Mouse (Mus musculus): Measurements from ENCODE around the gene Cyfip2. TPM values are rescaled to one million over a fixed set of nuclear protein-coding genes. Genes with fewer than 3 reads are reported as not detected.

Gene Cyfip2
- total and polyA plus RNA-seq, 2 experiments from 2014 or later, result 79.1 to 162 TPM

DNA sequence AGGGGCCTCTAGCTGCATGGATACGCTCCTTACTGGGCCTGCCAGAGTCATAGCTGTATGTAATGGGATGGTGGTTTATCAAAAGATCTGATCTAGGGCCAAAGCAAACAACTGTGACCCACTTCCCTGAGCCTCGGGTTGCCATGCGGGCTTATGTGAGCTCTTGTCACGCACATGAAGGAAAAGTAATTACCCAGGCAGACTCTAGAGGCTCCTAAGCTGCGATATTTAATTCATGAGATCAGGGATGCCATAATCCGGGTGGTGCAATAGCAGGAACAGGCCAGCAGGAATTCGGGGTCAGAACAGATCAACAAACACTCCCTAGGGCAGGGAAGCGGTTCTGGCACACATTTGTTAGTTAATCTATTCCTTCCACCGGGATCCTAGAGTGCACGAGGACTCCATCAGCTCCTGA, 21.7 kb downstream of the Cyfip2 start:
- TF ChIP-seq CTCF (IDR thresholded peaks at IDR 0.05; ENCODE audit: low read depth), result peak; percentile 50
- WGBS, result 24% methylated on average over 10 of the region's 10 CpGs
- Histone ChIP-seq H3K9ac (replicated peaks; ENCODE audit: low read length) (no peak overlapping the region), H3K27ac (no peak overlapping the region), H3K4me3 (ENCODE audit: low read length) (no peak overlapping the region), H3K4me2 (ENCODE audit: low read depth, low read length) (no peak overlapping the region), H3K4me1 (ENCODE audit: insufficient read depth, low read length) (no peaks in the 10 kb centered on the region; the same call in 1 of the 2 replicates), H3K27me3 (ENCODE audit: insufficient read depth, low read length) (no peaks in the 10 kb centered on the region), H3K36me3 (ENCODE audit: insufficient read depth, low read length) (peaks cover 6% of the 10 kb centered on the region; the same call in 1 of the 2 replicates), H3K9me3 (ENCODE audit: low read length) (no peaks in the 10 kb centered on the region)
- ATAC-seq (peak; percentile 63), DNase-seq (ENCODE audit: low spot score) (peak; percentile 34)

DNA sequence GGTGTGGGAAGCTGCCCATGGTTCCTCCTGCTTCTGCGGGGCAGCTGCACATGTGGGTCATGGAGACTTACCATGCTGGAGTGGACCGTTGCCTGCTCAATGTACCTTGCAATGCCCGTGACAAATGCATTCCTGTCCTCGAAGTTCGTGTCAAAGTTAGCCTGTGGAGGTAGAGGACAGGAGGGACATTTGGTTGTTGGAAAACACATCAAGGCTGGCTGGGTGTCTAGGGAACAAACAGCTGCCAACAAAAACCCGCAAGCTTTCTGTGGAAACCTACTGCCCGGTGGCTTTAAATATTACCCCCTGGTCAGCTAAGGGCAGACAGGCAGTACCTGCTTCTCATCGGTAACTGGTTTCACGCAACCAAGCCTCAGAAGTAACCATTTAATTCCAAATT, 23.1 kb downstream of the Cyfip2 start:
- no peak for DNase-seq (ENCODE audit: low spot score)
- Histone ChIP-seq H3K4me3 (ENCODE audit: low read length) (no peak overlapping the region), H3K27ac (no peak overlapping the region), H3K9me3 (ENCODE audit: low read length) (no peaks in the 10 kb centered on the region), H3K27me3 (ENCODE audit: insufficient read depth, low read length) (no peaks in the 10 kb centered on the region), H3K4me2 (ENCODE audit: low read depth, low read length) (no peak overlapping the region), H3K9ac (replicated peaks; ENCODE audit: low read length) (no peak overlapping the region), H3K36me3 (ENCODE audit: insufficient read depth, low read length) (peaks cover 11% of the 10 kb centered on the region; the same call in 1 of the 2 replicates), H3K4me1 (ENCODE audit: insufficient read depth, low read length) (no peaks in the 10 kb centered on the region; the same call in 1 of the 2 replicates)
- no peak for TF ChIP-seq CTCF (IDR thresholded peaks at IDR 0.05; ENCODE audit: low read depth)
- WGBS, result 77% methylated on average over 9 of the region's 9 CpGs
- no peak for ATAC-seq

DNA sequence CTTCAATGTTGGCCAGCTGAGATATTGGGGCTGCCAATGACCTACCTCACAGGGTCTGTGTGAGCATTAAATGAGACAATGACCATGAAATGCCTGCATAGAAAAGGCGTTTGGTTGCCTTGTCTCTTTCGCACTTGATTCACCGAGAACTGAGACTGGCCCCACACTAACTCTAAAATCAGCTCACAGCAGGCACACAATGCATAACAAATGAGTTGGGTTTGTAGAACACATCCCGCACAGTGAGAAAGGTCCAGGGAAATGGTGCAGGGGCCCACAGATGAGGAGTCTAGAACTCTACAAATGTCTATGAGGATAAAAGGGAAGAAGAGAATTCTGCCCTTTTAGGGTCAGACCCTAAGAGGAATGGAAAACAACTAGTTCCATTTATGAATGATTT, 23.6 kb downstream of the Cyfip2 start:
- no peak for DNase-seq (ENCODE audit: low spot score)
- WGBS, result 24% methylated on average over 4 of the region's 4 CpGs

DNA sequence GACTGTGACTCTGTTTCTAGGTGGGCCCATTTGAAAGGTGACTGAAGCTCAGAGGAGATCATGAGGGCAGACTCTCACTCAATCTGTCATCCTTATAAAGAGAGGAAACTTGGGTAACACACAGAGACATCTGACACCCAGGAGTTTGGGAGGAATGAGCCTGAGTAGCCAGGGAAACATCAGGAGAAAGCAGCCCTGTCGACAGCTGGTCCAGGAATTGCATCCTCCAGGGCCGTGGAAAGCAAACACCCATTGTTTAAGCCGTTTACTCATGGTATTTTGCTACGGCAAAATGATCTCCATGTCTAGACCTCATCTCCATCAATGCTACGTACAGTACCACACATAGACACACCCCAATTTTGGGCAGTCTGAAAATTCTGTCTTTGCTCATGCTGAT, 24.6 kb downstream of the Cyfip2 start:
- Histone ChIP-seq H3K36me3 (ENCODE audit: insufficient read depth, low read length) (peaks cover 26% of the 10 kb centered on the region), H3K4me1 (ENCODE audit: insufficient read depth, low read length) (no peaks in the 10 kb centered on the region; the same call in 1 of the 2 replicates), H3K9me3 (ENCODE audit: low read length) (no peaks in the 10 kb centered on the region), H3K27ac (no peak overlapping the region), H3K4me3 (ENCODE audit: low read length) (no peak overlapping the region), H3K9ac (replicated peaks; ENCODE audit: low read length) (no peak overlapping the region), H3K27me3 (ENCODE audit: insufficient read depth, low read length) (no peaks in the 10 kb centered on the region), H3K4me2 (ENCODE audit: low read depth, low read length) (no peak overlapping the region)
- DNase-seq (ENCODE audit: low spot score) (no peak), ATAC-seq (no peak)
- WGBS, result 66% methylated on average over 5 of the region's 5 CpGs
- no peak for TF ChIP-seq CTCF (IDR thresholded peaks at IDR 0.05; ENCODE audit: low read depth)

More for the DNA sequence above, 23.6 kb downstream of the Cyfip2 start:
- Histone ChIP-seq H3K9me3 (ENCODE audit: low read length) (no peaks in the 10 kb centered on the region), H3K4me2 (ENCODE audit: low read depth, low read length) (no peak overlapping the region), H3K4me3 (ENCODE audit: low read length) (no peak overlapping the region), H3K27ac (no peak overlapping the region), H3K4me1 (ENCODE audit: insufficient read depth, low read length) (no peaks in the 10 kb centered on the region; the same call in 1 of the 2 replicates), H3K36me3 (ENCODE audit: insufficient read depth, low read length) (peaks cover 17% of the 10 kb centered on the region; the same call in 1 of the 2 replicates), H3K27me3 (ENCODE audit: insufficient read depth, low read length) (no peaks in the 10 kb centered on the region), H3K9ac (replicated peaks; ENCODE audit: low read length) (no peak overlapping the region)
- TF ChIP-seq CTCF (IDR thresholded peaks at IDR 0.05; ENCODE audit: low read depth), result no peak
- no peak for ATAC-seq

DNA sequence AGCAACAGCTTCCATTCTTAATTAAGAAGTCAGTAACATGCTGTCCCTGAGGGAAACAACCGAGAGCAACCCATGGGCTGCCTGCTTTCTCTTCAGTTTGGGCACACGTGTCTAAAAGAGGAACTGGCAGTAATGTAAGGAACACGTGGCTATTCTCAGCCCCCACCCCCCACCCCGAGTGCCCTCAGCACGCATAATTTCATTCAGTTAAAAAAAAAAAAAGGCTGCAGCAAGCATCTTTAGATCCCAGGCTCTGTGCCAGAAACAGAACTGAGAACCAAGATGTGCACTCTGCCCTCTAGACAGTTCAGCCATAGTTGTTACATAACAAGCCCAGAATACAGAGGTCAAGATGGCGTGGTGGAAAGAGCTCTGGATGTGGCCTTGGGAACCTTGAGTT, 25.9 kb downstream of the Cyfip2 start:
- Histone ChIP-seq H3K4me2 (ENCODE audit: low read depth, low read length) (no peak overlapping the region), H3K9me3 (ENCODE audit: low read length) (no peaks in the 10 kb centered on the region), H3K9ac (replicated peaks; ENCODE audit: low read length) (no peak overlapping the region), H3K4me3 (ENCODE audit: low read length) (no peak overlapping the region), H3K4me1 (ENCODE audit: insufficient read depth, low read length) (no peaks in the 10 kb centered on the region; the same call in 1 of the 2 replicates), H3K36me3 (ENCODE audit: insufficient read depth, low read length) (peaks cover 37% of the 10 kb centered on the region), H3K27ac (no peak overlapping the region), H3K27me3 (ENCODE audit: insufficient read depth, low read length) (no peaks in the 10 kb centered on the region)
- 20% methylated on average over 6 of the region's 6 CpGs for WGBS
- ATAC-seq (no peak), DNase-seq (ENCODE audit: low spot score) (peak; percentile 33)
- no peak for TF ChIP-seq CTCF (IDR thresholded peaks at IDR 0.05; ENCODE audit: low read depth)

DNA sequence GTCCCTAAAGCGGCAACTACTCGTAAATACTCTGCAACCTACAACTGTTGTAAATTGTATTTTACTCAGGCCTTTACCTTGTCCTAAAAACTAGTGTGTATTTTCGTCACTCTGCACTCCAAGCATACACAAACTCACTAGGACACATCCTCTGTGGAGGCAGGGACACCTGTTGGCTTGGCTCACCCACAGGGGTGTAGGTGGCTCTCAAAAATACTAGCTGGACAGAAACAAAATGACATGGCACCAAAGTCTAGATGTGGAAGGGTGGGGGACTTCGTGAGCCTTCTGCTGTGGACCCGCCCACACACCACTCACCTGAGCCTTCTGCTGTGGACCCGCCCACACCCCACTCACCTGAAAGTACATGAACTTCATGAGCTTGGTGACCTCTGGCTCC, 28.9 kb downstream of the Cyfip2 start:
- no peak for TF ChIP-seq CTCF (IDR thresholded peaks at IDR 0.05; ENCODE audit: low read depth)
- Histone ChIP-seq H3K36me3 (ENCODE audit: insufficient read depth, low read length) (peaks cover 61% of the 10 kb centered on the region), H3K9me3 (ENCODE audit: low read length) (no peaks in the 10 kb centered on the region), H3K27ac (no peak overlapping the region), H3K9ac (replicated peaks; ENCODE audit: low read length) (no peak overlapping the region), H3K4me2 (ENCODE audit: low read depth, low read length) (no peak overlapping the region), H3K27me3 (ENCODE audit: insufficient read depth, low read length) (no peaks in the 10 kb centered on the region), H3K4me3 (ENCODE audit: low read length) (no peak overlapping the region), H3K4me1 (ENCODE audit: insufficient read depth, low read length) (no peaks in the 10 kb centered on the region)
- 95% methylated on average over 6 of the region's 6 CpGs for WGBS
- no peak for DNase-seq (ENCODE audit: low spot score)
- ATAC-seq, result no peak

DNA sequence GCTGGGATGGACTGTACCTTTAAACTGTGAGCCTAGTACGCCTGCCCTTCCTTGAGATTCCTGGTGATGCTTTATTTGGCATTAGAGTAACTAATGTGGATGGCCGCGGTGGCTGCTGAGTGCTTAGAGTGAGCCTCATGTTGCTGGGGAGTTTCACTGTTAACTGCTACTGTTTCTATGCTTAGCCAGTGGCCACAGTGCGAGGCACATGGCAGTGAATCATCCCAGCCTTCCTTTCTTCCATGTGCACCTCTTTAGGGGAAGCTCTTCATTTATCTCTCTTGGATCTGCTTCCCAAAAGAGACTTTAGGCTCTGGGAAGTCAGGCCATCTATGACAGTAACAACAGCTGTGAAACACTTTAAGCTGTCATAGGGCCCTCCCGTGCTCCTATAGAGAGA, 30.0 kb downstream of the Cyfip2 start:
- Histone ChIP-seq H3K4me3 (ENCODE audit: low read length) (no peak overlapping the region), H3K9ac (replicated peaks; ENCODE audit: low read length) (no peak overlapping the region), H3K4me1 (ENCODE audit: insufficient read depth, low read length) (no peaks in the 10 kb centered on the region), H3K4me2 (ENCODE audit: low read depth, low read length) (no peak overlapping the region), H3K36me3 (ENCODE audit: insufficient read depth, low read length) (peaks cover 67% of the 10 kb centered on the region), H3K27ac (no peak overlapping the region), H3K9me3 (ENCODE audit: low read length) (no peaks in the 10 kb centered on the region), H3K27me3 (ENCODE audit: insufficient read depth, low read length) (no peaks in the 10 kb centered on the region)
- TF ChIP-seq CTCF (IDR thresholded peaks at IDR 0.05; ENCODE audit: low read depth), result no peak
- 93% methylated on average over 5 of the region's 5 CpGs for WGBS
- DNase-seq (ENCODE audit: low spot score), result no peak
- ATAC-seq, result no peak

All from hindbrain, postnatal 0 days (tissue).